ENCODE assay signal across 11 mouse cellular contexts in genomic region chr3:89521503-89521854, GRCm38 (mm10). TPM values are rescaled to one million over a fixed set of nuclear protein-coding genes. Genes with fewer than 3 reads are reported as not detected.
DNase-seq lines count a peak whose midpoint lies in the region; ATAC-seq and TF ChIP-seq lines count a peak whose summit lies in the region.
"Had no signal": no experiment of that assay in that cellular context is flagged by ENCODE, and none has a peak within 500 bp of the region (broad histone marks: within the 10 kb centered on the region; RNA-seq: fewer than 3 reads in every experiment).

No protein-coding gene starts in this region.

- no peaks in the 10 kb centered on the region; the same call in 1 of the 2 replicates for H3K27me3 ChIP-seq in kidney, postnatal 0 days (ENCODE audit: insufficient read depth, low read length)
- H3K27me3 ChIP-seq in embryonic facial prominence, embryonic 15.5 days, result peaks cover 18% of the 10 kb centered on the region; the same call in 1 of the 2 replicates
- peaks cover 8% of the 10 kb centered on the region; the same call in 1 of the 2 replicates for H3K27me3 ChIP-seq in intestine, embryonic 15.5 days (replicated peaks)
- 0 out of 2 replicates have a peak, but pooled peaks cover 4% of the 10 kb centered on the region for H3K27me3 ChIP-seq in neural tube, embryonic 15.5 days (replicated peaks)

- H3K9ac ChIP-seq in kidney, postnatal 0 days (ENCODE audit: low read depth, low read length), result no peak overlapping the region
- no peak overlapping the region for H3K9ac ChIP-seq in embryonic facial prominence, embryonic 15.5 days
- 0 out of 2 replicates have a peak overlapping the region, but pooled peaks have one; percentile 22 for H3K9ac ChIP-seq in intestine, embryonic 15.5 days
- peak overlapping the region; percentile 58 for H3K9ac ChIP-seq in neural tube, embryonic 15.5 days (replicated peaks)
- H3K9ac ChIP-seq: liver, embryonic 15.5 days had no signal

- no peak overlapping the region for H3K27ac ChIP-seq in kidney, postnatal 0 days
- no peak overlapping the region for H3K27ac ChIP-seq in embryonic facial prominence, embryonic 15.5 days (replicated peaks)
- no peak overlapping the region for H3K27ac ChIP-seq in intestine, embryonic 15.5 days
- peak overlapping the region; percentile 61 for H3K27ac ChIP-seq in neural tube, embryonic 15.5 days (replicated peaks)
- H3K27ac ChIP-seq: liver, embryonic 15.5 days had no signal

- ATAC-seq in kidney, postnatal 0 days (replicated peaks; ENCODE audit: low FRiP score, low read depth), result no peak
- ATAC-seq in embryonic facial prominence, embryonic 15.5 days (ENCODE audit: insufficient number of reproducible peaks, low FRiP score, low TSS enrichment, low read depth), result no peak
- ATAC-seq in intestine, embryonic 15.5 days, result no peak
- no peak for ATAC-seq in neural tube, embryonic 15.5 days (ENCODE audit: low FRiP score)
- no peak for ATAC-seq in monocyte, adult 5-6 weeks (replicated peaks; ENCODE audit: insufficient number of reproducible peaks, low FRiP score, low TSS enrichment, poor library complexity, severe bottlenecking)

- H3K4me3 ChIP-seq in kidney, postnatal 0 days (replicated peaks; ENCODE audit: low read depth, low read length), result peak overlapping the region; percentile 37
- H3K4me3 ChIP-seq in embryonic facial prominence, embryonic 15.5 days (replicated peaks), result peak overlapping the region; percentile 44
- H3K4me3 ChIP-seq in intestine, embryonic 15.5 days (replicated peaks), result peak overlapping the region; percentile 42
- peak overlapping the region; percentile 50 for H3K4me3 ChIP-seq in neural tube, embryonic 15.5 days (replicated peaks)
- H3K4me3 ChIP-seq: liver, embryonic 15.5 days had no signal

- H3K4me1 ChIP-seq in kidney, postnatal 0 days (replicated peaks; ENCODE audit: insufficient read depth, low read length), result peaks cover 23% of the 10 kb centered on the region; the same call in 1 of the 2 replicates
- peaks cover 40% of the 10 kb centered on the region for H3K4me1 ChIP-seq in embryonic facial prominence, embryonic 15.5 days
- H3K4me1 ChIP-seq in intestine, embryonic 15.5 days (replicated peaks), result peaks cover 32% of the 10 kb centered on the region
- H3K4me1 ChIP-seq in neural tube, embryonic 15.5 days, result peaks cover 66% of the 10 kb centered on the region

- DNase-seq in kidney, postnatal 0 days (ENCODE audit: low spot score), result peak; percentile 25
- DNase-seq in kidney, postnatal 25 days, result no peak
- DNase-seq in natural killer cell, adult 2 months (ENCODE audit: low spot score in 2 of 2), result no peak
- DNase-seq in yolk sac, embryonic 10.5 days (ENCODE audit: low spot score), result no peak
- DNase-seq: thymus, postnatal 4 days had no signal

- no peaks in the 10 kb centered on the region for H3K9me3 ChIP-seq in kidney, postnatal 0 days (replicated peaks; ENCODE audit: low read length)
- peaks cover 3% of the 10 kb centered on the region; the same call in 1 of the 2 replicates for H3K9me3 ChIP-seq in embryonic facial prominence, embryonic 15.5 days (replicated peaks)
- H3K9me3 ChIP-seq in intestine, embryonic 15.5 days, result no peaks in the 10 kb centered on the region
- peaks cover 5% of the 10 kb centered on the region; the same call in 1 of the 2 replicates for H3K9me3 ChIP-seq in neural tube, embryonic 15.5 days (replicated peaks)
- H3K9me3 ChIP-seq: liver, embryonic 15.5 days had no signal

- H3K4me2 ChIP-seq in kidney, postnatal 0 days (ENCODE audit: low read length), result peak overlapping the region; percentile 84
- peak overlapping the region; percentile 91 for H3K4me2 ChIP-seq in embryonic facial prominence, embryonic 15.5 days (replicated peaks)
- peak overlapping the region; percentile 91 for H3K4me2 ChIP-seq in intestine, embryonic 15.5 days (replicated peaks)
- peak overlapping the region; percentile 96 for H3K4me2 ChIP-seq in neural tube, embryonic 15.5 days

- H3K36me3 ChIP-seq in kidney, postnatal 0 days (ENCODE audit: insufficient read depth, low read length), result no peaks in the 10 kb centered on the region
- H3K36me3 ChIP-seq in embryonic facial prominence, embryonic 15.5 days, result no peaks in the 10 kb centered on the region
- H3K36me3 ChIP-seq in intestine, embryonic 15.5 days, result no peaks in the 10 kb centered on the region
- no peaks in the 10 kb centered on the region for H3K36me3 ChIP-seq in neural tube, embryonic 15.5 days
- H3K36me3 ChIP-seq: G1E; liver, embryonic 15.5 days had no signal

- 3% methylated on average over 7 of the region's 7 CpGs for WGBS in kidney, postnatal 0 days
- WGBS in embryonic facial prominence, embryonic 15.5 days, result 7% methylated on average over 7 of the region's 7 CpGs
- 8% methylated on average over 7 of the region's 7 CpGs for WGBS in intestine, embryonic 15.5 days
- WGBS in neural tube, embryonic 15.5 days, result 2% methylated on average over 7 of the region's 7 CpGs

- TF ChIP-seq CTCF in kidney, postnatal 0 days (IDR thresholded peaks at IDR 0.05; ENCODE audit: low read depth), result no peak

RNA-seq across cellular contexts. Expression of gene Kcnn3, which starts 1.5 kb away (rescaled TPM):
- polyA plus RNA-seq in kidney, postnatal 0 days (2015; fragmentation: Nextera tagmentation; extraction: Ambion mirVana), result 1.4 and 1.6 TPM in 2 replicates
- polyA plus RNA-seq in embryonic facial prominence, embryonic 15.5 days (2015; fragmentation: Nextera tagmentation; extraction: Ambion mirVana), result 2.7 and 4.3 TPM in 2 replicates
- 4.4 and 4.6 TPM in 2 replicates for polyA plus RNA-seq in intestine, embryonic 15.5 days (2015; fragmentation: Nextera tagmentation; extraction: Ambion mirVana)
- polyA plus RNA-seq in neural tube, embryonic 15.5 days (2015; fragmentation: Nextera tagmentation; extraction: Ambion mirVana), result 8.5 and 12.1 TPM in 2 replicates
- total RNA-seq in monocyte, adult 5-6 weeks (2017), result not detected in 3 replicates
- polyA plus RNA-seq: G1E had no signal

Comparison
In these comparisons a context has a peak if more than half of its experiments do, and no peak if none do; other contexts are left out.
1. H3K9ac ChIP-seq: peak in intestine, embryonic 15.5 days (single experiment) and neural tube, embryonic 15.5 days (single experiment); none in kidney, postnatal 0 days (single experiment) and embryonic facial prominence, embryonic 15.5 days (single experiment).
2. Peak in every context shown above with its lines, with median percentiles within 50 percentile points of each other: H3K4me2 ChIP-seq and H3K4me3 ChIP-seq.